Mouse (Mus musculus) liver, embryonic 15.5 days (tissue): ENCODE measurements around the gene Izumo4. TPM values are rescaled to one million over a fixed set of nuclear protein-coding genes. Genes with fewer than 3 reads are reported as not detected.
A peak's percentile ranks its signal among the peaks of the same experiment; 100 is the strongest.

Source experiments
- ATAC-seq: fragments of 200-750 bp; cut with Nextera tagmentation; 2 replicates; pipeline ENCODE4 v1.8.0; 2017; ENCODE audit warnings: moderate number of reproducible peaks, mild to moderate bottlenecking, moderate library complexity; ENCODE audit not compliant: insufficient read depth
- H3K27ac ChIP-seq: fragments of 300-500 bp; sonication (generic); replicated peaks from 2 replicates; pipeline ENCODE4 v1.5.1; 2015; ENCODE audit warnings: mild to moderate bottlenecking, inconsistent platforms
- H3K27me3 ChIP-seq: fragments of 300-500 bp; sonication (generic); 2 replicates; pipeline ENCODE4 v1.6.1; 2015; ENCODE audit warnings: mild to moderate bottlenecking, inconsistent platforms
- H3K36me3 ChIP-seq: fragments of 300-500 bp; sonication (generic); replicated peaks from 2 replicates; pipeline ENCODE4 v1.6.1; 2015; ENCODE audit warnings: moderate library complexity, mild to moderate bottlenecking, inconsistent platforms
- H3K4me1 ChIP-seq: fragments of 300-500 bp; sonication (generic); replicated peaks from 2 replicates; pipeline ENCODE4 v1.6.1; 2015; ENCODE audit warnings: inconsistent platforms
- H3K4me2 ChIP-seq: fragments of 300-500 bp; sonication (generic); 2 replicates; pipeline ENCODE4 v1.6.1; 2015; ENCODE audit warnings: moderate library complexity, mild to moderate bottlenecking, inconsistent platforms
- H3K4me3 ChIP-seq: fragments of 300-500 bp; sonication (generic); replicated peaks from 2 replicates; pipeline ENCODE4 v1.5.1; 2015; ENCODE audit warnings: mild to moderate bottlenecking, inconsistent platforms
- H3K9ac ChIP-seq: fragments of 300-500 bp; sonication (generic); 2 replicates; pipeline ENCODE4 v1.6.1; 2015; ENCODE audit warnings: moderate library complexity, mild to moderate bottlenecking, inconsistent platforms
- H3K9me3 ChIP-seq: fragments of 300-500 bp; sonication (generic); replicated peaks from 2 replicates; pipeline ENCODE4 v1.6.1; 2016; ENCODE audit warnings: inconsistent platforms
- WGBS: fragments of 180-500 bp; shearing (Covaris S2); methylation state at CpG from one replicate; pipeline ENCODE4 v1.1.7; 2015; ENCODE audit warnings: mixed read lengths; ENCODE audit not compliant: insufficient replicate concordance; 5-methylcytosine and 5-hydroxymethylcytosine counted together
- polyA plus RNA-seq: library from polyadenylated mRNA; unstranded; fragments of >200 nt; fragmentation: Nextera tagmentation; extraction: Ambion mirVana; gene quantifications from 2 replicates; pipeline ENCODE4 v1.2.1, GENCODE M21; 2015

Gene Izumo4
- polyA plus RNA-seq, 1 experiment from 2014 or later, result 7.1 TPM

GRCm38 (mm10) chr10:80670531-80670930 is 31.5 kb upstream of the Izumo4 start:
- peaks cover 89% of the 10 kb centered on the region for H3K36me3 ChIP-seq
- peaks cover 79% of the 10 kb centered on the region for H3K4me1 ChIP-seq
- no peaks in the 10 kb centered on the region for H3K9me3 ChIP-seq
- no peak overlapping the region for H3K27ac ChIP-seq
- no peak overlapping the region for H3K4me3 ChIP-seq
- H3K27me3 ChIP-seq, result no peaks in the 10 kb centered on the region
- H3K9ac ChIP-seq, result no peak overlapping the region
- no peak for ATAC-seq
- H3K4me2 ChIP-seq, result no peak overlapping the region
- WGBS, result 82% methylated on average over 2 of the region's 2 CpGs

DNA sequence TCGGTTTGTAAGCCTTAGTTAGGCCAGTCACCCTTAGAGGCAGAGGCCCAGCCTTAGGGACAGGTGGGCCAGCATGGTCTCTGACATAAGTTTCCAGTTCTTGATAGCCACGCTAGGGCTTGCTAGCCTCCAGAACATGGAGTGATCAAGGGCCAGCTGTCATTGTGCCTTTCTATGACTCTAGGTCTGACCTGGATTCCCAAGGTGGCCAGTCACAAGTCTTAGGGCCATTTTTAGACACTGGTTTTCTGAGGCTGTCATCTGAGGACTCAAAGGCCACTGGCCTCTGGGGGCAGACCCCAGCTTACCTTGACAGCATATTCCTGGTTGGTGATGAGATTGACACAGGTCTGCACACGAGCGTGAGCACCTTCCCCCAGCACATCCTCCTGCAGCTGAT is 30.7 kb upstream of the Izumo4 start:
- H3K27me3 ChIP-seq, result no peaks in the 10 kb centered on the region
- H3K36me3 ChIP-seq, result peaks cover 82% of the 10 kb centered on the region
- no peak overlapping the region for H3K27ac ChIP-seq
- ATAC-seq, result no peak
- WGBS, result 85% methylated on average over 4 of the region's 4 CpGs
- peaks cover 72% of the 10 kb centered on the region for H3K4me1 ChIP-seq
- H3K9ac ChIP-seq, result no peak overlapping the region
- no peak overlapping the region for H3K4me2 ChIP-seq
- no peak overlapping the region for H3K4me3 ChIP-seq
- H3K9me3 ChIP-seq, result no peaks in the 10 kb centered on the region

DNA sequence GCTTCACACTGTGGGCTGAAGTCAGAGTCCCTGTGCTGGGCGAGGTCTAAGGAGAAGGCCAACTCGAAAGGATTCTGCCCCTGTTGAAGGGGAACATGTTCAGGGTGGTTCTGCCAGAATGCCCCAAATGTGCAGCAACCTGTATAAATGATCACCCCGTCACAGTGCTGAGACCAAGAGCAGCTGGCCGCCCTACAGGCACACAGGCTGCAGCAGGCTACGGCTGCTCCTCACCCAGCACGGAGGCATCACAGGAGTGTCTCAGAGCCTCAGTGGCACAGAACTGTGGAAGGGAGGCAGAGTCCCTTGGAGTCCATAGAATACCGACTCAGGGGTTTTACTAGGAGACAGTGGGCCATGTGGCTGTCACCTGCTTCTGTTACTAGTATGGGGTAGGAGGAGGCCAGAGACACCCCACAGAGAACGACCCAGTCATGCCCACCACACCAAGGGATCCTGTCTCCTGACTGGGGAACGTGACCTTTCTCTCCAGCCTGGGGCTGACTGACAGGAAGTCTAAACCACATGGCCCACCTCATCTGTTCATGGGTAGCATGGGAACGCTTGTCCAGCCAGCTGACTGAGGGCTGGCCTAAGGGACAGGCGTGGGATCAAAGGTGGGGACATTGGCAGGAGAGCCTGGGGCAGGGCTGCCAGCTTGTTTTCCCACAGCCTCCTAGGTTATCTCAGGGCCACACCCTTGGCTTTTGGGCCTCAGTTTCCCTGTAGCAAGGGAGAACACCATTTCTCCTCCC is 29.9 kb upstream of the Izumo4 start:
- 0 out of 2 replicates have a peak overlapping the region, but pooled peaks have one; percentile 0 for H3K9ac ChIP-seq
- H3K4me2 ChIP-seq, result peak overlapping the region; percentile 97; the same call in 1 of the 2 replicates
- no peak overlapping the region for H3K4me3 ChIP-seq
- peaks cover 69% of the 10 kb centered on the region for H3K4me1 ChIP-seq
- H3K27me3 ChIP-seq, result no peaks in the 10 kb centered on the region
- no peak for ATAC-seq
- 76% methylated on average over 11 of the region's 11 CpGs for WGBS
- 0 out of 2 replicates have a peak overlapping the region, but pooled peaks have one; percentile 19 for H3K27ac ChIP-seq
- peaks cover 73% of the 10 kb centered on the region for H3K36me3 ChIP-seq
- H3K9me3 ChIP-seq, result no peaks in the 10 kb centered on the region

DNA sequence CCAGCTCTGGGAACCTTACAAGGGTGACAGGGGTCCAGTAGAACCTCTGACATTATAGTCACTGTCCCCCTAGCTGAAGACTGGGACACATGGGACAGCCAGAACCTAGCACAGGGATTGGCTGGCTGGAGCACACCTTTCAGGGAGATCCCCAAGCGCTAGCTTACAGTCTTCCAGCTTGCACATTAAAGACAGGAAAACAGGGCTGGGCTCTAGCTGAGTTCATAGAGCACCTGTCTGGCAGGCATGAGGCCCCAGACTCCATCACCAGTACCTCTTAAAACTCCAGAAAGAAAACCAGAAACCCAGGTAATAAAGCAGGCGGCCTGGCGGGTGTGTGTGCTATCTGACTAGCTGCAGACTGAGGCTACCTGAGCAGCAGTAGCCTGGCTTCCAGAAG is 28.3 kb upstream of the Izumo4 start:
- H3K9ac ChIP-seq, result peak overlapping the region; percentile 98
- H3K4me2 ChIP-seq, result peak overlapping the region; percentile 97
- ATAC-seq, result no peak
- 61% methylated on average over 3 of the region's 3 CpGs for WGBS
- H3K36me3 ChIP-seq, result peaks cover 57% of the 10 kb centered on the region
- H3K27ac ChIP-seq, result peak overlapping the region; percentile 100
- H3K4me3 ChIP-seq, result peak overlapping the region; percentile 90
- H3K9me3 ChIP-seq, result no peaks in the 10 kb centered on the region
- H3K27me3 ChIP-seq, result no peaks in the 10 kb centered on the region
- peaks cover 74% of the 10 kb centered on the region for H3K4me1 ChIP-seq

DNA sequence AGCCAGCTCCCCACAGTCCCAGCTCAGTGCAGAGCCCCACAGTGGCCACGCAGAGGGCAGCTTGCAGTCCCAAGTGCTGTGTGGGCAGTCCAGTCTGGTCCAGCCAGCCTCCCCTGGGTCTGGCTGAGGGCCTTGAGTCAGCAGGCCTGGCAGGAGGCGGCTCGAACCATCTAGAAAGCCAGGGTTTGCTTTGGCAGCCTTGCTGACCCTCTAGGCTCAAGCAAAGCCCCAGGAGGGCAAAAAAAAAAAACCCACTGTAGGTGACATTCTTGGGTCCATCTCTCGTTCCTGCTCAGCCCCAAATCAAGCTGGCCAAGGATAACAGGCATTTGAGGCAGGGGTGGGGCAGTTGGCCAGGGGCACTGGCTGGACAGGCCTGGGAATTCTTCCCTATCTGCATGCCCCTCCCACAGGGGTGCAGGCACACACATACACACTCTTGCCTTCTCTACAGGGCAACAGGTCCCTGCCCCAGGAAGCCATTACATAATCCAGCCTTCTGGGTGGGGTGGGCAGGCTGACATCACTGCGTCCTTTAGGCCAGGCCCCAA is 27.7 kb upstream of the Izumo4 start:
- no peak for ATAC-seq
- H3K27me3 ChIP-seq, result no peaks in the 10 kb centered on the region
- peak overlapping the region; percentile 90 for H3K4me3 ChIP-seq
- H3K9me3 ChIP-seq, result no peaks in the 10 kb centered on the region
- peak overlapping the region; percentile 100 for H3K27ac ChIP-seq
- H3K4me1 ChIP-seq, result peaks cover 74% of the 10 kb centered on the region
- WGBS, result 49% methylated on average over 5 of the region's 5 CpGs
- H3K4me2 ChIP-seq, result peak overlapping the region; percentile 97
- H3K36me3 ChIP-seq, result peaks cover 52% of the 10 kb centered on the region
- peak overlapping the region; percentile 98 for H3K9ac ChIP-seq

DNA sequence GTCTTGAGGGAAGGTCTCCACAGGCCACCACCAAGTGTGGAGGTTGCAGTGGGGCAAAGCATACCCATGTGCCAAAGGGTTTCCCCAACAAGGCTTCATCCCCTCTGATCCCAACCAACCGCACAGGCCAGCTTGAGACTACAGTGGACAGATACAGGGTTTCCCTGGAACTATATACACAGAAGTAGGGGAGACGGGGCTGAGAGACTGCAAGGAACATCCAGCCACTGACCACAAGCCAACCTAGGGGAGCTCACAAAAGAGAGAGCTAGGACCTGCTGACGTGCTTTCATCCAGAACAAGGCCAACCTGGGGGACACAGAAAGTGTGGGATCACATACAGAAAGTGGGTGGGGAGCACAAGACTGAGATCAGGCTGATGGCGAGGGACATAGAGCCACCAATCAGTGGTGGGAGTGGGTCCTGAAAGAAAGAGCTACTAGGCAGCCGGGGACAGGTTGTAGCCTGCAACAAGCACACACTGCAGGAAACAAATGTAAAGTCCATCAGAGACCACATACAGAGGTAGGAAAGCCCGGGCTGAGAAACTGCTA is 27.1 kb upstream of the Izumo4 start:
- ATAC-seq, result no peak
- peak overlapping the region; percentile 100 for H3K27ac ChIP-seq
- no peaks in the 10 kb centered on the region for H3K27me3 ChIP-seq
- H3K4me3 ChIP-seq, result peak overlapping the region; percentile 90
- WGBS, result 14% methylated on average over 6 of the region's 6 CpGs
- H3K36me3 ChIP-seq, result peaks cover 45% of the 10 kb centered on the region
- H3K9ac ChIP-seq, result peak overlapping the region; percentile 98
- no peaks in the 10 kb centered on the region for H3K9me3 ChIP-seq
- peak overlapping the region; percentile 97 for H3K4me2 ChIP-seq
- peaks cover 79% of the 10 kb centered on the region for H3K4me1 ChIP-seq

- ATAC-seq, result no peak
- 0% methylated on average over 49 of the region's 54 CpGs for WGBS
- peaks cover 85% of the 10 kb centered on the region for H3K4me1 ChIP-seq
Observed at GRCm38 (mm10) chr10:80675405-80676197, 26.4 kb upstream of the Izumo4 start.

DNA sequence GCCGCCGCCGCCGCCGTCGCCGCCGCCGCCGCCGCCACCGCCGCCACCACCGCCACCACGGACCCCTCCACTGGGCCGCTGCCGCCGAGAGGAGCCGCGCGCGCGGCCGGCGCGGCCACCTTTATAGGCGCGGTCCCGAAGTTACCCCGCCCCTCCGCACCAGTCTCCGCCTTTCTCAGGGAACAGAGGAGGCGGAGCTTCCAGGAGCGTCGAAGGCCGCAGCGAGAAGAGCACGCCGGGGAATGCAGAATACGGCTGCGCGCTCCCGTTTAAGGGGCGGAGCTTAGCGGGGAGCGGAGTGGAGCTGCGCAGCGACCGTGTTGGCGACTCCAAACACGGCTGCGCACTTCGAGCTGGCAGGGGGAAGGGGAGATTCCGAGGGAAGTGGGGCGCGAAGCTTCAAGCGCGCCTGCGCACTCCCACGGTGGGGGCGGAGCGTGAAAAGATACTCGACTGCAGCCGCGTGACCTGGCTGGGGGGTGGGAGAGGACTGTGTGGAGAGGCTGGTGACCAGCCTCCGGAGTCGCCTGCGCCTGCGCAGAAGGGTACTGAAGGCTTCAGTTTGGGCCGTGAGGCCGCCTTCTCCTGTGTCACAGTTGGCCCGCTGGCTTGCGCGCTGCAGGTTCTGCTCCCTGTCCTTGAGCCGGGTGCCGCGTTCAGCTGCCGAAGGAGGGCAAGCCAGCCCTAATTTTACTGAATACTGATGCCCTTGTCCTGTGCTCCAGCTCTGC is 25.6 kb upstream of the Izumo4 start:
- peak overlapping the region; percentile 100 for H3K27ac ChIP-seq
- no peaks in the 10 kb centered on the region for H3K9me3 ChIP-seq
- H3K4me3 ChIP-seq, result peak overlapping the region; percentile 90
- H3K36me3 ChIP-seq, result peaks cover 31% of the 10 kb centered on the region
- peak overlapping the region; percentile 97 for H3K4me2 ChIP-seq
- peak overlapping the region; percentile 98 for H3K9ac ChIP-seq
- peak; percentile 82 for ATAC-seq
- peaks cover 85% of the 10 kb centered on the region for H3K4me1 ChIP-seq
- WGBS, result under 1% methylated on average over 77 of the region's 78 CpGs
- no peaks in the 10 kb centered on the region for H3K27me3 ChIP-seq

More at GRCm38 (mm10) chr10:80675405-80676197, 26.4 kb upstream of the Izumo4 start:
- peak overlapping the region; percentile 97 for H3K4me2 ChIP-seq
- H3K27ac ChIP-seq, result peak overlapping the region; percentile 100
- no peaks in the 10 kb centered on the region for H3K27me3 ChIP-seq
- no peaks in the 10 kb centered on the region for H3K9me3 ChIP-seq
- peak overlapping the region; percentile 98 for H3K9ac ChIP-seq
- peaks cover 38% of the 10 kb centered on the region for H3K36me3 ChIP-seq
- peak overlapping the region; percentile 90 for H3K4me3 ChIP-seq

DNA sequence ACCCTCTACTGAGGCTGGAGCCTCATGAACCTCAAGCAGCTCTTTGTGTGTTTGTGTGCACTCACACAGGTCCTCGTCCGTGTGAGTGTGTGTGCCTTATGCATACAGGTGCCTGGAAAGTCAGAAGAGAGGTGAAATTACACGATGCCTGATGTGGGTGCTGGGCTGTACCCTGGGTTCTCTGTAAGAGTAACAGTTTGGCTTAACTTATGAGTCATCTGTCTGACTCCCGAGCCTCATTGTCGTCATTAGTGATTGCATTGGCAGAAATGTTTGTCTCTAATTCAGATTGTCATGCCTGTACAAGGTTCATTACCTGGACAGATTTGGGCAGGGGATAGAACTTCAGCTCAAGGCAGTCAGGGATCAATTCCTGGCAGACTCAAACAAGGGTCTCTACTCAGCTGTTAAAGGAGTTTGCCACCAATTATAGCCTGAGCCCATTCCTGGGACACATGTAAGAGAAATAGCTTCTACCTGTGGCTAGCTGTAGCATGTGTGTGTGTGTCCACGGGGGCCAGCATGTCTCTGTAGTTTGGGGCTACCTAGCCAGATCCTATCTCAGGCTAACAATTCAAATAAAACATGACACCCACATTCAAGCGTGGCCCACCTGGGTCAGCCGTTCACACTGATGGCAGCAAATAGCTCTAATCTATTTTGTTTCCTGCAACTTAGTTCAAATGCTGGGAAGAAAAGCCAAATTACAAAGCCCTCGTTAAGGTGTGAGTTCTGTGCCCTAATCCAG is 24.7 kb upstream of the Izumo4 start:
- peak overlapping the region; percentile 77 for H3K9ac ChIP-seq
- peaks cover 21% of the 10 kb centered on the region for H3K36me3 ChIP-seq
- H3K4me2 ChIP-seq, result peak overlapping the region; percentile 97
- peaks cover 76% of the 10 kb centered on the region for H3K4me1 ChIP-seq
- H3K27me3 ChIP-seq, result no peaks in the 10 kb centered on the region
- peak overlapping the region; percentile 90 for H3K4me3 ChIP-seq
- WGBS, result 4% methylated on average over 9 of the region's 9 CpGs
- no peak for ATAC-seq
- H3K9me3 ChIP-seq, result no peaks in the 10 kb centered on the region
- peak overlapping the region; percentile 100 for H3K27ac ChIP-seq

DNA sequence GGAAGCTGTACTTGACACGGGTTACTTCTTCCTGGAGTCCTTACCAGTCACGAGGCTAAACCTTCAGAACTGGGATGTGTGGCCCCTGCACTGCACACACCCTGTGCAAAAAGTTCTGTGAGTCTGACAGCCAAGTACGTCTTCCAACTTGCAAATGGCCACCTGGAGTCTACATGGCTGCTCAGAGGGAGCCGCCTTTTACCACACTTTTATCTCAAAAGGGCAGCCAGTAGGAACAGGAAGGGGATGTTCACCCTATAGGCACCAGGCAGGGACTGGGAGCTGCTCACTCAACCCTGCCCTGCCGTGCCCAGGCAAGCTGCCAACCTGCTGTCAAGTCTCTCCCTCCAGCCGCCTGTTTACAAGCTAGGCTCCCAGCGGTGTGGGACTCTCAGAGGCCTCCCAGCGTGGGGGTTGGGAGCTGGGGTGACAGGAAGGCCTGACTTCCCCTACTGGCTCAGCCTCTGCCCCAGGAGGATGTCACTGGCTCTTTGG is 24.0 kb upstream of the Izumo4 start, which contains the start of gene Mknk2:
Mknk2 (minus strand) TSS at position 171 of the 495 bp plus-strand sequence.
- no peaks in the 10 kb centered on the region for H3K9me3 ChIP-seq
- H3K4me1 ChIP-seq, result peaks cover 69% of the 10 kb centered on the region
- H3K27me3 ChIP-seq, result no peaks in the 10 kb centered on the region
- H3K36me3 ChIP-seq, result peaks cover 14% of the 10 kb centered on the region
- WGBS, result under 1% methylated on average over 8 of the region's 8 CpGs
- H3K4me2 ChIP-seq, result peak within 1 kb of the TSS; percentile 97
- ATAC-seq, result peak; percentile 66
- H3K27ac ChIP-seq, result peak within 1 kb of the TSS; percentile 100
- peak within 1 kb of the TSS; percentile 90 for H3K4me3 ChIP-seq
- peak within 1 kb of the TSS; percentile 77 for H3K9ac ChIP-seq
